Comparison of ENCODE assay signal across 13 mouse cellular contexts in the genomic region with DNA sequence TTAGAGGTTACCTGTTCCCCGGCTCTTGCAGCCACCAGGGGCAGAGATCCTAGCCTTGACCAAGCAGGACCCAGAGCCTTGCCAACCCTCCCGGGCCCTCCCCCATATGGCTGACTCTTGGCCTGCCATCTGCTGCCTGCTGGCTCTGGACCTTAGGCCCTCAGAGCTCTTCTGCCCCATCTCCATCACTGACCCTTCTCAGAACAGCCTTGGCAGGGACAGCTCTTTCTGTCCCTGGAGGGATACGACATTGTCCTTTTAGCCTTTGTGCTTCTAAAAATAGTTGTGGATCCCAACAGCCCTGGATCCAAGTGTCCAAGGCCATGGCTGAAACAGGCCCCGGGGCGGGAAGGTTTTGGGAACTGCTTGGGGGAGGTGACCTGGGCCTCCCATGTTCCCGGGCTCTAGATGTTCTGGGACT. TPM values are rescaled to one million over a fixed set of nuclear protein-coding genes. Genes with fewer than 3 reads are reported as not detected.
DNase-seq lines count a peak whose midpoint lies in the region; ATAC-seq and TF ChIP-seq lines count a peak whose summit lies in the region.
"Had no signal": no experiment of that assay in that cellular context is flagged by ENCODE, and none has a peak within 500 bp of the region (broad histone marks: within the 10 kb centered on the region; RNA-seq: fewer than 3 reads in every experiment).

No protein-coding gene starts in this region.

- 0 out of 2 replicates have a peak, but pooled peaks have one; percentile 52 for ATAC-seq in cerebellum, adult (ENCODE audit: insufficient number of reproducible peaks, low FRiP score, low TSS enrichment)
- no peak for ATAC-seq in heart, postnatal 0 days (ENCODE audit: insufficient read depth, low read depth)
- no peak for ATAC-seq in midbrain, embryonic 14.5 days (ENCODE audit: low FRiP score, low TSS enrichment)
- ATAC-seq: forebrain, embryonic 16.5 days; Patski had no signal

- H3K9me3 ChIP-seq in heart, postnatal 0 days (replicated peaks; ENCODE audit: control insufficient read depth, low read length): no peaks in the 10 kb centered on the region
- H3K9me3 ChIP-seq in midbrain, embryonic 14.5 days (ENCODE audit: control insufficient read depth, low read length): no peaks in the 10 kb centered on the region
- H3K9me3 ChIP-seq: liver, embryonic 13.5 days had no signal

- H3K4me1 ChIP-seq in heart, postnatal 0 days (ENCODE audit: control insufficient read depth, insufficient read depth): peaks cover 20% of the 10 kb centered on the region
- H3K4me1 ChIP-seq in midbrain, embryonic 14.5 days (ENCODE audit: control insufficient read depth, insufficient read depth, low read length): no peaks in the 10 kb centered on the region

- no peak overlapping the region for H3K9ac ChIP-seq in heart, postnatal 0 days (replicated peaks; ENCODE audit: low read depth, low read length)
- no peak overlapping the region for H3K9ac ChIP-seq in midbrain, embryonic 14.5 days (replicated peaks; ENCODE audit: low read length)
- H3K9ac ChIP-seq: liver, embryonic 13.5 days had no signal

- no peaks in the 10 kb centered on the region for H3K27me3 ChIP-seq in heart, postnatal 0 days (ENCODE audit: control insufficient read depth, insufficient read depth, low read length)
- H3K27me3 ChIP-seq in midbrain, embryonic 14.5 days (ENCODE audit: control insufficient read depth, insufficient read depth, low read length): no peaks in the 10 kb centered on the region
- H3K27me3 ChIP-seq: liver, embryonic 13.5 days; Patski had no signal

- peaks cover 20% of the 10 kb centered on the region for H3K36me3 ChIP-seq in heart, postnatal 0 days (replicated peaks; ENCODE audit: control insufficient read depth, insufficient read depth, low read length)
- no peaks in the 10 kb centered on the region for H3K36me3 ChIP-seq in midbrain, embryonic 14.5 days (ENCODE audit: control insufficient read depth, insufficient read depth, low read length)

- 50% methylated on average over 6 of the region's 6 CpGs for WGBS in heart, postnatal 0 days
- 94% methylated on average over 6 of the region's 6 CpGs for WGBS in midbrain, embryonic 14.5 days

- H3K4me3 ChIP-seq in heart, postnatal 0 days (ENCODE audit: low read depth, low read length): no peak overlapping the region
- no peak overlapping the region for H3K4me3 ChIP-seq in midbrain, embryonic 14.5 days (replicated peaks; ENCODE audit: low read depth, low read length)
- H3K4me3 ChIP-seq: liver, embryonic 13.5 days had no signal

- DNase-seq in cerebellum, postnatal 4 days (ENCODE audit: low spot score in 2 of 2): no peak
- DNase-seq in testis, postnatal 14 days (ENCODE audit: low spot score): peak; percentile 44
- DNase-seq in testis, postnatal 10 days (ENCODE audit: low spot score): no peak
- DNase-seq in heart, postnatal 0 days (ENCODE audit: low spot score): no peak
- DNase-seq in thymus, postnatal 4 days: no peak
- DNase-seq in midbrain, embryonic 14.5 days: no peak
- DNase-seq in layer of hippocampus, adult 11-12 months (ENCODE audit: low spot score): no peak
- DNase-seq: B cell, adult 2 months; liver, embryonic 13.5 days; right cerebral cortex, adult 18-20 months had no signal

- no peak for TF ChIP-seq CTCF in heart, postnatal 0 days (IDR thresholded peaks at IDR 0.05; ENCODE audit: low read depth)

- no peak overlapping the region for H3K4me2 ChIP-seq in heart, postnatal 0 days (ENCODE audit: low read depth, low read length)
- no peak overlapping the region for H3K4me2 ChIP-seq in midbrain, embryonic 14.5 days (ENCODE audit: low read length)
- H3K4me2 ChIP-seq: liver, embryonic 13.5 days had no signal

- TF ChIP-seq EP300 in heart, postnatal 0 days (IDR thresholded peaks at IDR 0.05; ENCODE audit: low read depth): no peak

- peak overlapping the region; percentile 63 for H3K27ac ChIP-seq in heart, postnatal 0 days (ENCODE audit: low read depth)
- H3K27ac ChIP-seq in midbrain, embryonic 14.5 days (replicated peaks; ENCODE audit: low read depth, low read length): no peak overlapping the region
- H3K27ac ChIP-seq: liver, embryonic 13.5 days had no signal

RNA-seq across cellular contexts. Expression of a gene that starts 23.7 kb away (rescaled TPM):
- total RNA-seq in heart, postnatal 0 days (2014; rRNA removed; ENCODE audit: low replicate concordance): 10.1 and 11.7 TPM in 2 replicates
- polyA plus RNA-seq in heart, postnatal 0 days (2015; fragmentation: Nextera tagmentation; extraction: Ambion mirVana): 1.4 TPM in 2 replicates
- polyA plus RNA-seq in midbrain, embryonic 14.5 days (2014; fragmentation: Nextera tagmentation; extraction: Ambion mirVana): 1.2 and 1.7 TPM in 2 replicates

RNA-seq across cellular contexts. Expression of a gene that starts 43.2 kb away (rescaled TPM):
- total RNA-seq in heart, postnatal 0 days (2014; rRNA removed; ENCODE audit: low replicate concordance): 2.2 TPM in 1 of 2 replicates, not detected in the other
- polyA plus RNA-seq in heart, postnatal 0 days (2015; fragmentation: Nextera tagmentation; extraction: Ambion mirVana): 0.14 and 0.20 TPM in 2 replicates
- 26.7 and 37.2 TPM in 2 replicates for polyA plus RNA-seq in midbrain, embryonic 14.5 days (2014; fragmentation: Nextera tagmentation; extraction: Ambion mirVana)

Comparison
In these comparisons a context has a peak if more than half of its experiments do, and no peak if none do; other contexts are left out.
1. RNA of a gene that starts 43.2 kb away (polyA plus RNA-seq): 26.7 to 37.2 TPM in midbrain, embryonic 14.5 days; 0.14 to 0.20 TPM in heart, postnatal 0 days; every median in the first group is over 10 times any median in the second.